Mouse (Mus musculus) central nervous system, embryonic 18 days (tissue): ENCODE data around the gene Scg3. TPM values are rescaled to one million over a fixed set of nuclear protein-coding genes. Genes with fewer than 3 reads are reported as not detected.

Experiments used
- polyA plus RNA-seq: library from polyadenylated mRNA; depleted of rRNA; stranded (reverse); fragments of >200 nt; gene quantifications from 2 replicates; pipeline ENCODE4 v1.2.3, GENCODE M21; 2012; rRNA removed

Gene Scg3
- polyA plus RNA-seq: 98.7 and 103 TPM in 2 replicates

DNA sequence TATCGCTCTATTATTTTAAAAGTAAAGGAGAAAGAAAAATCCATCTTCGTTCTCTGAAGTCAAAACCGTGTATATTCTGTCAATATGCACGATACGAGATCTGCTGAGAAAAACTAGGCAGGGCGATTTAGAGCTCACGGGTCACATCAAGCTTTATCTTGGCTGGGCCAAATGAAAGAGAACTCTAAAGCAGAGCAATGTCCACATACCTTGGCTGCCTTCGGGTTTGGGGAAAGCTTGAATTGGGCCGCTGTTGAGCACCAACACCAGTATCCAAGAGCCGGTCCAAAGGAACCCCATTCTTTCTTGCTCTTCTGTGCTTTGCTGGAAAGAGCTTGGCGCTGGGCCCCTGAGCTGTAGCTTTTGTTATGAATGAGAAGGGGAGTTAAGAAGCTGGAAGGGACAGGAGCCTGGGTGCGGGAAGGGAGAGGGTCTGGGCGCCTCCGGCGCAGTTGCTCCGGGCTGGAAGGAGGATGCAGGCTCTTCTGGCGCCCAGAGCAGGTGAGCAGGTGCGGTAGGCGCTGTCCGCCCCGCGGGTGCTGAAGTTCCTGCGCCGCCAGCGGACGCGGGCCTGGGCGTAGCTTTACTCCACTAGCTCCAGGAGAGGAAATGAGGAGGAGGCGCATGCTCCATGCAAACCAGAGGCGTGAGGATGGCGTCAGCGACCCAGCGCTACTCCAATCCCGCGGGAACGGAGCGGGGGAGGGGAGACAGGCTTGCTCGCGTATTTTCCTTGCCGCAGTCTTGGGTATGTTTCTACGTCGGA is at the start of gene Scg3:
Scg3 (minus strand) TSS at position 631 of the 766 bp plus-strand sequence.

DNA sequence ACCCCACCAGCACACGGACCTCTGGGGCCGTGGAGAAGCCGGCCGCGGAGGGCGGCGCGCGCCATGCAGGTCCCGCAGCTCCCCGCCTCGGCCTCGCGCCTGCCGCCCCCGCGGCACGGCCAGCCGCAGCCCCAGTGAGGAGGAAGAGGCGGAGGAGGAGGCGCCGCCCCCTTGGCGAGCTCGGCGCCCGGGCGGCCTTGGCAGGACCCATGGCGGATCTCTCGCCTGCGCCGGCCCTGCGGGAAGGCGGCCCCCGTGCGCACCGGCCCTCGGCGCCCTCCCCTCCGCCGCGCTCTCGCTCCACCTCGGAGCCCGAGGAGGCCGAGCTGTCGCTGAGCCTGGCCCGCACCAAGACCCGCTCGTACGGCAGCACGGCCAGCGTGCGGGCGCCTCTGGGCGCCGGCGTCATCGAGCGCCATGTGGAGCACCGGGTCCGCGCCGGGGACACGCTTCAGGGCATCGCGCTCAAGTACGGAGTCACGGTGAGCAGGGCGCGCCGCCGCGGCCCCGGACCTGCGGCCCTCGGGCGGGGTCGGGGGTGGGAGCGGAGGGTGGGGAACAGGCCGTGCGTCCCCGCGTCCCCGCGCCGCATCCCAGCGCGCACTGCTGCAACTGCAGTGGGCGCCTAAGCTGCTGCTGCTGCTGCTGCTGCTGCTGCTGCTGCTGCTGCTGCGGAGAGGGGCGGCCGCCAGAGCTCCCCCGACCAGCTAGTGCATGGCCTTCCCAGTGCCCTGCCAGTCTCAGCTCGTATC is 58.1 kb downstream of the Scg3 start, which contains the start of gene Lysmd2:
Lysmd2 (plus strand) TSS at position 186 of the 752 bp plus-strand sequence.

DNA sequence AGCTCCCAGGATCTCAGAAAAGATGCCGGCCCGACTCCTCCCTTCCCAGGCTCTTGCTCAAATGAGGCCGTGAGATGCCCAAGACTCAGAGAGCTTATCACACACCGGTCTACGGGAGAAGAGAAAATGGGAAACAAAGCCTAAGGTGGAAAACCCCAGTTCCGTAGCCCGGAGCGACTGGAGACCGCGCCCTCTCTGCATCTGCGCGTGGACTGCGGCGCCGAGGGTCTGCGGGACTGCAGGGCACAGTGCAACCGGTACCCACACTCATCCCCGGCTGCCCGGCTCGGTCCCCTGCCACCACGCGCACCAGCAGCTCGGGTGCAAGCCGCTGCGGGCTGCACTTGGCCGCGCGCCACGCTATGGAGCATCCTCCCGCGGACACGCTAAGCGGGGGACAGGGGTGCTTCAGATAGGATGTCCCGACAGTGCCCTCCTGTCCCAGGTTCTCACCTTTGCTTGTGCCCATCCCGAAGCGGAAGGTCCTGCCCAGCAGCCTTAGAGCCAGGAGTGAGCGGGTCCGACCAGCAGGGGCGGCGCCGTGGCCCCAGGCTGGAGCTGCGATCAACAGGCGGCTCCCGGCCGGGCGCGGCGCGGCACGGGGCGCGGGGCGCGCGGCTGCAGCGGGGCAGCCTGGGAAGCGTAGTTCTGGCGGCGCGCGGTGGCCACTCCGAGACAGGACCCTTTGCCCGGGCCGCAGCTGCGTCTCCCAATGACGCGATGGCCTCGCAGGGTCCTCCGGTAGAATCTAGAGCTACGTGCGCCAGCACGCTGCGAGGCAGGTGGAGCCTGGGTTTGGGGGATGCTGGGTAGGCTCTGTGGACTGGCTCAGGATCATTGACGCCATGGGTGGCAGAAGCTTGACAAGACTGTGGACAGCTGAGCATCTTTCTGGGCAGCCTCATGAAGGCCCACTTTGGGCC is 73.0 kb downstream of the Scg3 start, which contains the start of gene Tmod2:
Tmod2 (minus strand) TSS at position 755 of the 923 bp plus-strand sequence.

Other genes starting within 250 kb of the Scg3 start
- 17.1 and 17.8 TPM in 2 replicates for gene Leo1, start 242.5 kb downstream of the Scg3 start, polyA plus RNA-seq
- gene Tmod3, start 124.4 kb downstream of the Scg3 start, polyA plus RNA-seq: 72.1 and 76.0 TPM in 2 replicates
- gene Tmod2, start 72.7 kb downstream of the Scg3 start, polyA plus RNA-seq: 93.5 and 98.1 TPM in 2 replicates
- gene Lysmd2, start 58.3 kb downstream of the Scg3 start, polyA plus RNA-seq: 31.3 and 35.1 TPM in 2 replicates
- 1.7 and 1.9 TPM in 2 replicates for gene Bmp5, start 91.3 kb upstream of the Scg3 start, polyA plus RNA-seq